Mouse (Mus musculus): ENCODE results near the gene Runx1. TPM values are rescaled to one million over a fixed set of nuclear protein-coding genes. Genes with fewer than 3 reads are reported as not detected.
A peak's percentile ranks its signal among the peaks of the same experiment; 100 is the strongest.

The Runx1 gene
- total and polyA plus RNA-seq, 3 experiments = 3.1 to 10.9 (median 4.7) TPM

DNA sequence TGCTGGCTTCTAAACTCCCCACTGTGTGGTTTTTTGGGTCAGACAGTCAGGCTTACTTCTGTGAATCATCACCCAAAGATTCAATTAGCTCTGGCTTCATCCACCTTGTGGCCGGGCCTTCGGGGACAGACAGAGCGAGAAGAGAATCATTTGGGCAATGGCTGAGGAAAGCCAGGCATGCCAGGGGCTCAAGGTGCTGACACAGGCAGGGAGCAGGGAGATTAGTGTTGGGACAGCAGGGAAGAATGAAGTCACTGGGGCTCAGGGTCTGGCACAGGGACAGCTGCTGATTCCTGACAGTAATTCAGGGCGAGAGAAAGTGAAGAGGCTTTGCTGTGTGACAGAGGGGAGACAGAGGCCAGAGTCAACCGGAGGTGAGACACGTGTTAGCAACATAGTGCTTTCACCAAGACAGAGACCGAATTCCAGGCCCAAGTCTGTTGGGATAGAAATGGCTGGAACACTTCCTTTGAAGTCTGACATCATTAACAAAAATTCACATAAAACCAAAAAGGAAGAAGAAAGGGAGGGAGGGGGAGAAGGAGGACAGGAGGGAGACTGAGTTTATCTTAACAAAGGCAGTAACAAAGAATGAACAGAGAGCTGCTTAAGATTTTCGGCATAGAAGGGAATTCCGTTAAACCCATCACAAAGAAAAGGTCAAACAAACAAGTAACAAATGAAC, 47.7 kb downstream of the Runx1 start:
- no peak overlapping the region for H3K4me2 ChIP-seq (ENCODE audit: insufficient read depth, low read depth, poor library complexity, severe bottlenecking)
- dilution Hi-C loops (cut with MboI; ENCODE audit: extremely low pct_ligation_motif_present, extremely low pct_unique_long_range_greater_than_20kb, low sequenced_read_pairs) = no loop called here

GRCm38 (mm10) chr16:92767862-92768261, 58.1 kb downstream of the Runx1 start:
- in situ Hi-C loops (cut with MboI; ENCODE audit: low pct_ligation_motif_present, low pct_unique_long_range_greater_than_20kb, low sequenced_read_pairs) (no loop called here), dilution Hi-C loops (cut with MboI; ENCODE audit: extremely low pct_ligation_motif_present, extremely low pct_unique_long_range_greater_than_20kb, low sequenced_read_pairs) (no loop called here)
- Histone ChIP-seq H3K9me3 (replicated peaks; ENCODE audit: low read length) (peaks cover 14% of the 10 kb centered on the region), H3K4me3 (replicated peaks in 1 of 3; ENCODE audit: low read depth in 2 of 3, low read length in 2 of 3, poor library complexity in 1 of 3) (no peak overlapping the region), H3K9ac (ENCODE audit: insufficient read depth, low read depth) (no peak overlapping the region), H3K4me2 (ENCODE audit: insufficient read depth, low read depth, poor library complexity, severe bottlenecking) (peak overlapping the region; percentile 10), H3K4me1 (ENCODE audit: control insufficient read depth in 1 of 2, insufficient read depth in 2 of 2) (peaks cover 8 to 24% of the 10 kb centered on the region in 2 experiments), H3K36me3 (replicated peaks in 1 of 2; ENCODE audit: control insufficient read depth in 1 of 2, insufficient read depth in 1 of 2, low read length in 1 of 2) (peaks cover 0 to 47% of the 10 kb centered on the region in 2 experiments), H3K27me3 (replicated peaks) (no peaks in the 10 kb centered on the region), H3K27ac (ENCODE audit: insufficient read depth, low read depth) (no peak overlapping the region), H3K79me2 (replicated peaks; ENCODE audit: control insufficient read depth, extremely low read depth, insufficient read depth, poor library complexity, severe bottlenecking) (no peaks in the 10 kb centered on the region)
- TF ChIP-seq ELF1 (IDR thresholded peaks at IDR 0.05; ENCODE audit: low read depth, low read length) = 0 out of 2 replicates have a peak, but pooled peaks have one; percentile 4
- no peak for TF ChIP-seq JUN (IDR thresholded peaks at IDR 0.05; ENCODE audit: insufficient read depth, low read depth, low read length)
- 0 out of 2 replicates have a peak, but pooled peaks have one; percentile 7 for TF ChIP-seq CHD1 (IDR thresholded peaks at IDR 0.05; ENCODE audit: low read depth, low read length)
- no peak for TF ChIP-seq GABPA (IDR thresholded peaks at IDR 0.05; ENCODE audit: insufficient replicate concordance, low read depth, low read length)
- TF ChIP-seq ZC3H11A (IDR thresholded peaks at IDR 0.05; ENCODE audit: low read depth, low read length) = no peak
- TF ChIP-seq TBP (conservative IDR thresholded peaks at IDR 0.05; ENCODE audit: low read depth, low read length) = 0 out of 2 replicates have a peak, but pooled peaks have one; percentile 1
- no peak for TF ChIP-seq CTCF (conservative IDR thresholded peaks at IDR 0.05 in 1 of 2, IDR thresholded peaks at IDR 0.05 in 1 of 2; ENCODE audit: low read depth in 2 of 2, low read length in 2 of 2)
- TF ChIP-seq UBTF (IDR thresholded peaks at IDR 0.05; ENCODE audit: low read depth, low read length) = 0 out of 2 replicates have a peak, but pooled peaks have one; percentile 3
- peak; percentile 60 for DNase-seq (ENCODE audit: extremely low read depth)

More for the DNA sequence above, 47.7 kb downstream of the Runx1 start:
- no peak overlapping the region for H3K9ac ChIP-seq (ENCODE audit: insufficient read depth, low read depth)
- H3K36me3 ChIP-seq (replicated peaks in 1 of 2; ENCODE audit: control insufficient read depth in 1 of 2, insufficient read depth in 1 of 2, low read length in 1 of 2) = peaks cover 0 to 52% of the 10 kb centered on the region in 2 experiments
- TF ChIP-seq ZMIZ1 (IDR thresholded peaks at IDR 0.05; ENCODE audit: low read depth, low read length) = no peak
- TF ChIP-seq CHD1 (IDR thresholded peaks at IDR 0.05; ENCODE audit: low read depth, low read length) = no peak
- TF ChIP-seq ZNF384 (IDR thresholded peaks at IDR 0.05; ENCODE audit: low read depth, low read length) = no peak
- no peak for TF ChIP-seq MAX (IDR thresholded peaks at IDR 0.05; ENCODE audit: low read length)
- TF ChIP-seq TCF12 (IDR thresholded peaks at IDR 0.05; ENCODE audit: low read depth, low read length) = no peak
- no peak for TF ChIP-seq RAD21 (IDR thresholded peaks at IDR 0.05; ENCODE audit: low read depth, low read length)
- no peak for TF ChIP-seq USF2 (conservative IDR thresholded peaks at IDR 0.05; ENCODE audit: low read depth, low read length)
- no peak for TF ChIP-seq MAZ (IDR thresholded peaks at IDR 0.05; ENCODE audit: low read depth, low read length)
- TF ChIP-seq E2F4 (IDR thresholded peaks at IDR 0.05; ENCODE audit: insufficient replicate concordance, low read depth, low read length) = no peak
- TF ChIP-seq NELFE (IDR thresholded peaks at IDR 0.05; ENCODE audit: low read depth, low read length) = no peak
- TF ChIP-seq MEF2A (IDR thresholded peaks at IDR 0.05; ENCODE audit: borderline replicate concordance, low read depth, low read length) = no peak
- no peak for TF ChIP-seq USF1 (IDR thresholded peaks at IDR 0.05; ENCODE audit: low read depth, low read length)
- TF ChIP-seq JUND (conservative IDR thresholded peaks at IDR 0.05; ENCODE audit: low read depth, low read length) = no peak
- no peak for TF ChIP-seq MXI1 (IDR thresholded peaks at IDR 0.05; ENCODE audit: low read depth, low read length)
- no peak for TF ChIP-seq NRF1 (IDR thresholded peaks at IDR 0.05; ENCODE audit: low read depth, low read length)
- TF ChIP-seq MYC (IDR thresholded peaks at IDR 0.05; ENCODE audit: low read depth, low read length) = no peak
- TF ChIP-seq RCOR1 (conservative IDR thresholded peaks at IDR 0.05; ENCODE audit: low read depth, low read length) = no peak
- peaks cover 8% of the 10 kb centered on the region for H3K9me3 ChIP-seq (replicated peaks; ENCODE audit: low read length)
- H3K79me2 ChIP-seq (replicated peaks; ENCODE audit: control insufficient read depth, extremely low read depth, insufficient read depth, poor library complexity, severe bottlenecking) = no peaks in the 10 kb centered on the region; the same call in 1 of the 2 replicates
- H3K4me3 ChIP-seq (replicated peaks in 1 of 3; ENCODE audit: low read depth in 2 of 3, low read length in 2 of 3, poor library complexity in 1 of 3) = no peak overlapping the region
- no peak overlapping the region for H3K27ac ChIP-seq (ENCODE audit: insufficient read depth, low read depth)
- DNase-seq (ENCODE audit: extremely low read depth) = no peak
- no peaks in the 10 kb centered on the region for H3K27me3 ChIP-seq (replicated peaks)
- peaks cover 6 to 22% of the 10 kb centered on the region in 2 experiments for H3K4me1 ChIP-seq (ENCODE audit: control insufficient read depth in 1 of 2, insufficient read depth in 2 of 2)
- in situ Hi-C loops (cut with MboI; ENCODE audit: low pct_ligation_motif_present, low pct_unique_long_range_greater_than_20kb, low sequenced_read_pairs) = no loop called here
